Mouse (Mus musculus) hindbrain, postnatal 0 days (tissue): ENCODE measurements around the gene Cubn. TPM values are rescaled to one million over a fixed set of nuclear protein-coding genes. Genes with fewer than 3 reads are reported as not detected.

Experiments used
- ATAC-seq: fragments of 200-750 bp; cut with Nextera tagmentation; 2 replicates; pipeline ENCODE4 v1.8.0; 2017; ENCODE audit warnings: mild to moderate bottlenecking, moderate TSS enrichment, moderate library complexity
- DNase-seq: peaks from one replicate; pipeline ENCODE4 v3.0.0-alpha.2; 2015; ENCODE audit warnings: low spot score
- H3K27ac ChIP-seq: fragments of 300-500 bp; sonication (generic); 2 replicates; pipeline ENCODE4 v1.5.1; 2014; ENCODE audit warnings: mild to moderate bottlenecking
- H3K27me3 ChIP-seq: fragments of 300-500 bp; sonication (generic); 2 replicates; pipeline ENCODE4 v1.6.1; 2014; ENCODE audit warnings: low read length, mixed read lengths; ENCODE audit not compliant: insufficient read depth
- H3K36me3 ChIP-seq: fragments of 300-500 bp; sonication (generic); 2 replicates; pipeline ENCODE4 v1.6.1; 2014; ENCODE audit warnings: low read length, mixed read lengths; ENCODE audit not compliant: insufficient read depth
- H3K4me1 ChIP-seq: fragments of 300-500 bp; sonication (generic); 2 replicates; pipeline ENCODE4 v1.6.1; 2014; ENCODE audit warnings: antibody characterized with exemption, low read length, mixed read lengths; ENCODE audit not compliant: insufficient read depth
- H3K4me2 ChIP-seq: fragments of 300-500 bp; sonication (generic); 2 replicates; pipeline ENCODE4 v1.6.1; 2014; ENCODE audit warnings: low read depth, mild to moderate bottlenecking, low read length, moderate library complexity, mixed read lengths
- H3K4me3 ChIP-seq: fragments of 300-500 bp; sonication (generic); 2 replicates; pipeline ENCODE4 v1.5.1; 2014; ENCODE audit warnings: low read length
- H3K9ac ChIP-seq: fragments of 300-500 bp; sonication (generic); replicated peaks from 2 replicates; pipeline ENCODE4 v1.6.1; 2014; ENCODE audit warnings: mild to moderate bottlenecking, low read length, moderate library complexity, mixed read lengths
- H3K9me3 ChIP-seq: fragments of 300-500 bp; sonication (generic); 2 replicates; pipeline ENCODE4 v1.6.1; 2016; ENCODE audit warnings: low read length, mixed read lengths
- CTCF ChIP-seq: IDR thresholded peaks from 2 replicates; pipeline ENCODE4 v1.5.1; 2016; ENCODE audit warnings: antibody characterized with exemption, control low read depth, low read depth
- WGBS: fragments of 180-500 bp; shearing (Covaris S2); extraction: QIAGEN DNeasy Blood & Tissue Kit; methylation state at CpG from one replicate; pipeline ENCODE4 v1.1.7; 2014; 5-methylcytosine and 5-hydroxymethylcytosine counted together
- polyA plus RNA-seq: library from polyadenylated mRNA; unstranded; fragments of >200 nt; fragmentation: Nextera tagmentation; extraction: Ambion mirVana; gene quantifications from 2 replicates; pipeline ENCODE4 v1.2.1, GENCODE M21; 2015
- total RNA-seq: library from RNA; depleted of rRNA; stranded (reverse); fragments of >200 nt; gene quantifications from 2 replicates; pipeline ENCODE4 v1.2.3, GENCODE M21; 2014

Cubn gene
- total and polyA plus RNA-seq, 2 experiments from 2014 or later = 0.41 to 1.6 TPM

GRCm38 (mm10) chr2:13399480-13400072 lies 92.0 kb downstream of the Cubn start:
- Histone ChIP-seq H3K27ac (peak overlapping the region; percentile 12), H3K27me3 (no peaks in the 10 kb centered on the region), H3K4me3 (no peak overlapping the region), H3K9ac (no peak overlapping the region), H3K4me1 (0 out of 2 replicates have a peak, but pooled peaks cover 5% of the 10 kb centered on the region), H3K36me3 (no peaks in the 10 kb centered on the region), H3K4me2 (no peak overlapping the region), H3K9me3 (no peaks in the 10 kb centered on the region)
- no peak for TF ChIP-seq CTCF
- 53% methylated on average over 5 of the region's 5 CpGs for WGBS
- DNase-seq (peak; percentile 23), ATAC-seq (peak; percentile 28)

GRCm38 (mm10) chr2:13398955-13399354 lies 92.7 kb downstream of the Cubn start:
- H3K27me3 ChIP-seq = no peaks in the 10 kb centered on the region
- H3K4me3 ChIP-seq = no peak overlapping the region
- H3K9ac ChIP-seq = no peak overlapping the region
- 0 out of 2 replicates have a peak, but pooled peaks cover 5% of the 10 kb centered on the region for H3K4me1 ChIP-seq
- no peaks in the 10 kb centered on the region for H3K9me3 ChIP-seq
- no peaks in the 10 kb centered on the region for H3K36me3 ChIP-seq
- DNase-seq = peak; percentile 82
- WGBS = 7% methylated on average over 2 of the region's 2 CpGs
- peak overlapping the region; percentile 21; the same call in 1 of the 2 replicates for H3K27ac ChIP-seq
- no peak for TF ChIP-seq CTCF
- no peak overlapping the region for H3K4me2 ChIP-seq
- ATAC-seq = peak; percentile 94

GRCm38 (mm10) chr2:13398551-13398950 lies 93.1 kb downstream of the Cubn start:
- Histone ChIP-seq H3K9me3 (no peaks in the 10 kb centered on the region), H3K4me3 (no peak overlapping the region), H3K36me3 (no peaks in the 10 kb centered on the region), H3K4me2 (no peak overlapping the region), H3K9ac (no peak overlapping the region), H3K4me1 (0 out of 2 replicates have a peak, but pooled peaks cover 5% of the 10 kb centered on the region), H3K27ac (peak overlapping the region; percentile 21), H3K27me3 (no peaks in the 10 kb centered on the region)
- no peak for TF ChIP-seq CTCF
- ATAC-seq = peak; percentile 83
- WGBS = 38% methylated on average over 4 of the region's 4 CpGs
- DNase-seq = peak; percentile 33

GRCm38 (mm10) chr2:13396124-13396540 lies 95.5 kb downstream of the Cubn start:
- Histone ChIP-seq H3K27ac (no peak overlapping the region), H3K4me3 (no peak overlapping the region), H3K36me3 (no peaks in the 10 kb centered on the region), H3K27me3 (no peaks in the 10 kb centered on the region), H3K9me3 (no peaks in the 10 kb centered on the region), H3K9ac (no peak overlapping the region), H3K4me2 (no peak overlapping the region), H3K4me1 (0 out of 2 replicates have a peak, but pooled peaks cover 5% of the 10 kb centered on the region)
- TF ChIP-seq CTCF = no peak
- DNase-seq = peak; percentile 60
- ATAC-seq = no peak
- WGBS = 24% methylated on average over 3 of the region's 3 CpGs

GRCm38 (mm10) chr2:13391018-13391417 lies 100.6 kb downstream of the Cubn start:
- Histone ChIP-seq H3K27me3 (no peaks in the 10 kb centered on the region), H3K36me3 (no peaks in the 10 kb centered on the region), H3K4me3 (no peak overlapping the region), H3K9ac (no peak overlapping the region), H3K4me2 (no peak overlapping the region), H3K4me1 (0 out of 2 replicates have a peak, but pooled peaks cover 5% of the 10 kb centered on the region), H3K9me3 (no peaks in the 10 kb centered on the region), H3K27ac (no peak overlapping the region)
- no peak for TF ChIP-seq CTCF
- 60% methylated on average over 3 of the region's 3 CpGs for WGBS
- ATAC-seq (no peak), DNase-seq (no peak)

GRCm38 (mm10) chr2:13386631-13387030 lies 105.0 kb downstream of the Cubn start:
- 51% methylated on average over 5 of the region's 5 CpGs for WGBS
- Histone ChIP-seq H3K4me2 (no peak overlapping the region), H3K9ac (no peak overlapping the region), H3K27me3 (no peaks in the 10 kb centered on the region), H3K36me3 (no peaks in the 10 kb centered on the region), H3K4me1 (peaks cover 18% of the 10 kb centered on the region), H3K9me3 (no peaks in the 10 kb centered on the region), H3K4me3 (no peak overlapping the region), H3K27ac (0 out of 2 replicates have a peak overlapping the region, but pooled peaks have one; percentile 82)
- ATAC-seq (no peak; the same call in 1 of the 2 replicates), DNase-seq (peak; percentile 43)
- TF ChIP-seq CTCF = no peak
